Mouse (Mus musculus) erythroblast, embryonic 14.5 days (primary cell): ENCODE results near the gene Bcat2. TPM values are rescaled to one million over a fixed set of nuclear protein-coding genes. Genes with fewer than 3 reads are reported as not detected.

ENCODE experiments used
- H3K27me3 ChIP-seq: 2 replicates; pipeline ENCODE4 v1.6.1; 2012; ENCODE audit warnings: inconsistent platforms; ENCODE audit not compliant: control insufficient read depth
- H3K36me3 ChIP-seq: 2 replicates; pipeline ENCODE4 v1.6.1; 2012; ENCODE audit warnings: mild to moderate bottlenecking, inconsistent platforms; ENCODE audit not compliant: control insufficient read depth
- H3K4me1 ChIP-seq: 2 replicates; pipeline ENCODE4 v1.6.1; 2012; ENCODE audit warnings: inconsistent platforms; ENCODE audit not compliant: control insufficient read depth
- H3K4me3 ChIP-seq: replicated peaks from 2 replicates; pipeline ENCODE3; 2012; ENCODE audit warnings: moderate library complexity, mild to moderate bottlenecking, inconsistent platforms
- H3K9me3 ChIP-seq: 2 replicates; pipeline ENCODE4 v1.6.1; 2012; ENCODE audit warnings: low read length, inconsistent platforms, mixed read lengths; ENCODE audit not compliant: control insufficient read depth
- GATA1 ChIP-seq: IDR thresholded peaks from 2 replicates; pipeline ENCODE4 v1.6.1; 2012; ENCODE audit warnings: low read length, inconsistent platforms, mixed read lengths
- TAL1 ChIP-seq: IDR thresholded peaks from 3 replicates; pipeline ENCODE4 v1.6.1; 2012; ENCODE audit warnings: low read length, inconsistent platforms, mixed read lengths
- polyA plus RNA-seq: library from polyadenylated mRNA; stranded (reverse); fragments of >175 nt; gene quantifications from 2 replicates; pipeline ENCODE4 v1.2.3, GENCODE M21; 2012

Bcat2 gene
- polyA plus RNA-seq, 1 experiment = 1.1 TPM

- H3K27me3 ChIP-seq = no peaks in the 10 kb centered on the region; the same call in 1 of the 2 replicates
- no peak overlapping the region for H3K4me3 ChIP-seq
- no peaks in the 10 kb centered on the region for H3K9me3 ChIP-seq
- H3K4me1 ChIP-seq = peaks cover 35% of the 10 kb centered on the region
- TF ChIP-seq GATA1 = no peak
- no peak for TF ChIP-seq TAL1
- no peaks in the 10 kb centered on the region for H3K36me3 ChIP-seq
Measured at GRCm38 (mm10) chr7:45560241-45560640, 9.7 kb upstream of the Bcat2 start.

- H3K9me3 ChIP-seq = no peaks in the 10 kb centered on the region
- no peaks in the 10 kb centered on the region; the same call in 1 of the 2 replicates for H3K27me3 ChIP-seq
- H3K4me3 ChIP-seq = peak overlapping the region; percentile 48
- H3K36me3 ChIP-seq = no peaks in the 10 kb centered on the region
- no peak for TF ChIP-seq TAL1
- no peak for TF ChIP-seq GATA1
- peaks cover 34% of the 10 kb centered on the region for H3K4me1 ChIP-seq
Measured at GRCm38 (mm10) chr7:45560843-45561623, 8.9 kb upstream of the Bcat2 start.

- Histone ChIP-seq H3K4me1 (peaks cover 36% of the 10 kb centered on the region), H3K4me3 (peak overlapping the region; percentile 48), H3K27me3 (no peaks in the 10 kb centered on the region; the same call in 1 of the 2 replicates), H3K9me3 (no peaks in the 10 kb centered on the region), H3K36me3 (no peaks in the 10 kb centered on the region)
- TF ChIP-seq TAL1 = no peak
- TF ChIP-seq GATA1 = no peak
Measured at GRCm38 (mm10) chr7:45561624-45562520, 8.1 kb upstream of the Bcat2 start.

GRCm38 (mm10) chr7:45564811-45565210 is 5.1 kb upstream of the Bcat2 start:
- peaks cover 2% of the 10 kb centered on the region; the same call in 1 of the 2 replicates for H3K36me3 ChIP-seq
- H3K4me3 ChIP-seq = no peak overlapping the region
- H3K9me3 ChIP-seq = no peaks in the 10 kb centered on the region
- TF ChIP-seq GATA1 = no peak
- TF ChIP-seq TAL1 = no peak
- peaks cover 65% of the 10 kb centered on the region for H3K4me1 ChIP-seq
- H3K27me3 ChIP-seq = no peaks in the 10 kb centered on the region; the same call in 1 of the 2 replicates

GRCm38 (mm10) chr7:45565446-45565845 is 4.5 kb upstream of the Bcat2 start:
- Histone ChIP-seq H3K27me3 (no peaks in the 10 kb centered on the region; the same call in 1 of the 2 replicates), H3K9me3 (no peaks in the 10 kb centered on the region), H3K4me3 (no peak overlapping the region), H3K4me1 (peaks cover 68% of the 10 kb centered on the region), H3K36me3 (peaks cover 2% of the 10 kb centered on the region; the same call in 1 of the 2 replicates)
- TF ChIP-seq GATA1 = no peak
- TF ChIP-seq TAL1 = no peak

GRCm38 (mm10) chr7:45567112-45567779 is 2.7 kb upstream of the Bcat2 start:
- Histone ChIP-seq H3K4me3 (peak overlapping the region; percentile 63), H3K4me1 (peaks cover 68% of the 10 kb centered on the region), H3K36me3 (peaks cover 2% of the 10 kb centered on the region; the same call in 1 of the 2 replicates), H3K9me3 (no peaks in the 10 kb centered on the region), H3K27me3 (no peaks in the 10 kb centered on the region)
- no peak for TF ChIP-seq GATA1
- no peak for TF ChIP-seq TAL1

- peaks cover 66% of the 10 kb centered on the region for H3K4me1 ChIP-seq
- TF ChIP-seq TAL1 = no peak
- TF ChIP-seq GATA1 = no peak
Measured at GRCm38 (mm10) chr7:45567780-45568516, 2.0 kb upstream of the Bcat2 start.

GRCm38 (mm10) chr7:45568601-45569473 is 1.1 kb upstream of the Bcat2 start:
- TF ChIP-seq GATA1 (no peak), TAL1 (no peak)
- H3K27me3 ChIP-seq = no peaks in the 10 kb centered on the region
- H3K4me1 ChIP-seq = peaks cover 67% of the 10 kb centered on the region
- H3K4me3 ChIP-seq = peak overlapping the region; percentile 63
- H3K9me3 ChIP-seq = no peaks in the 10 kb centered on the region
- H3K36me3 ChIP-seq = peaks cover 8% of the 10 kb centered on the region

More at GRCm38 (mm10) chr7:45567780-45568516, 2.0 kb upstream of the Bcat2 start:
- Histone ChIP-seq H3K9me3 (no peaks in the 10 kb centered on the region), H3K4me3 (peak overlapping the region; percentile 63), H3K27me3 (no peaks in the 10 kb centered on the region), H3K36me3 (peaks cover 2% of the 10 kb centered on the region)
